Mouse (Mus musculus) heart, embryonic 11.5 days (tissue): ENCODE measurements at regions not wholly inside any gene's neighbourhood (a gene's known extent, or its start where the extent isn't known, plus 50 kb on each side); places are given as distances from the start of the nearest gene placed in this dataset.

Source experiments
- ATAC-seq: fragments of 200-750 bp; cut with Nextera tagmentation; replicated peaks from 2 replicates; pipeline ENCODE4 v1.8.0; 2017; ENCODE audit warnings: moderate library complexity; ENCODE audit not compliant: insufficient number of reproducible peaks, low FRiP score, low TSS enrichment
- H3K27ac ChIP-seq: fragments of 300-500 bp; sonication (generic); 2 replicates; pipeline ENCODE4 v1.5.1; 2014; ENCODE audit warnings: mild to moderate bottlenecking, low read depth, low read length
- H3K27me3 ChIP-seq: fragments of 300-500 bp; sonication (generic); 2 replicates; pipeline ENCODE4 v1.6.1; 2014; ENCODE audit warnings: mild to moderate bottlenecking, low read length, mixed read lengths; ENCODE audit not compliant: control insufficient read depth, insufficient read depth
- H3K36me3 ChIP-seq: fragments of 300-500 bp; sonication (generic); 2 replicates; pipeline ENCODE4 v1.6.1; 2014; ENCODE audit warnings: mild to moderate bottlenecking, low read length, moderate library complexity, mixed read lengths; ENCODE audit not compliant: control insufficient read depth, insufficient read depth
- H3K4me1 ChIP-seq: fragments of 300-500 bp; sonication (generic); 2 replicates; pipeline ENCODE4 v1.6.1; 2014; ENCODE audit warnings: low read length; ENCODE audit not compliant: control insufficient read depth, insufficient read depth
- H3K4me2 ChIP-seq: fragments of 300-500 bp; sonication (generic); 2 replicates; pipeline ENCODE4 v1.6.1; 2014; ENCODE audit warnings: mild to moderate bottlenecking, moderate library complexity
- H3K4me3 ChIP-seq: fragments of 300-500 bp; sonication (generic); 2 replicates; pipeline ENCODE4 v1.5.1; 2014; ENCODE audit warnings: low read depth, low read length
- H3K9ac ChIP-seq: fragments of 300-500 bp; sonication (generic); 2 replicates; pipeline ENCODE4 v1.6.1; 2014; ENCODE audit warnings: mild to moderate bottlenecking, low read depth, low read length, moderate library complexity
- H3K9me3 ChIP-seq: fragments of 300-500 bp; sonication (generic); replicated peaks from 2 replicates; pipeline ENCODE4 v1.6.1; 2016; ENCODE audit warnings: low read length; ENCODE audit not compliant: control insufficient read depth
- WGBS: fragments of 180-500 bp; shearing (Covaris S2); extraction: QIAGEN DNeasy Blood & Tissue Kit; methylation state at CpG from one replicate; pipeline ENCODE4 v1.1.7; 2014; ENCODE audit not compliant: insufficient replicate concordance; 5-methylcytosine and 5-hydroxymethylcytosine counted together

- H3K4me3 ChIP-seq = no peak overlapping the region
- no peaks in the 10 kb centered on the region for H3K4me1 ChIP-seq
- 28% methylated on average over 15 of the region's 15 CpGs for WGBS
- no peak overlapping the region for H3K27ac ChIP-seq
- H3K27me3 ChIP-seq = no peaks in the 10 kb centered on the region
- H3K36me3 ChIP-seq = no peaks in the 10 kb centered on the region
- H3K4me2 ChIP-seq = no peak overlapping the region
- no peaks in the 10 kb centered on the region for H3K9me3 ChIP-seq
- H3K9ac ChIP-seq = no peak overlapping the region
- ATAC-seq = no peak
Observed at GRCm38 (mm10) chr8:104050694-104051539, 50.5 kb upstream of the Cdh5 start.

GRCm38 (mm10) chr8:104051540-104051882, 49.9 kb upstream of the Cdh5 start:
- H3K36me3 ChIP-seq = no peaks in the 10 kb centered on the region
- 57% methylated on average over 5 of the region's 5 CpGs for WGBS
- no peak overlapping the region for H3K9ac ChIP-seq
- no peaks in the 10 kb centered on the region for H3K9me3 ChIP-seq
- H3K27ac ChIP-seq = no peak overlapping the region
- H3K4me1 ChIP-seq = no peaks in the 10 kb centered on the region
- H3K4me2 ChIP-seq = no peak overlapping the region
- H3K4me3 ChIP-seq = no peak overlapping the region
- no peak for ATAC-seq
- H3K27me3 ChIP-seq = no peaks in the 10 kb centered on the region
